Mouse (Mus musculus) kidney, adult 9 months (tissue): ENCODE measurements around the gene Acp4.
"Not testable (repeated sequence)": the region's sequence is repeated elsewhere in the genome, so short reads cannot be mapped to it uniquely, and the experiment has no call there.

Experiments
- DNase-seq: peaks from one replicate; pipeline ENCODE4 v3.0.0; 2022

Gene Acp4

DNA sequence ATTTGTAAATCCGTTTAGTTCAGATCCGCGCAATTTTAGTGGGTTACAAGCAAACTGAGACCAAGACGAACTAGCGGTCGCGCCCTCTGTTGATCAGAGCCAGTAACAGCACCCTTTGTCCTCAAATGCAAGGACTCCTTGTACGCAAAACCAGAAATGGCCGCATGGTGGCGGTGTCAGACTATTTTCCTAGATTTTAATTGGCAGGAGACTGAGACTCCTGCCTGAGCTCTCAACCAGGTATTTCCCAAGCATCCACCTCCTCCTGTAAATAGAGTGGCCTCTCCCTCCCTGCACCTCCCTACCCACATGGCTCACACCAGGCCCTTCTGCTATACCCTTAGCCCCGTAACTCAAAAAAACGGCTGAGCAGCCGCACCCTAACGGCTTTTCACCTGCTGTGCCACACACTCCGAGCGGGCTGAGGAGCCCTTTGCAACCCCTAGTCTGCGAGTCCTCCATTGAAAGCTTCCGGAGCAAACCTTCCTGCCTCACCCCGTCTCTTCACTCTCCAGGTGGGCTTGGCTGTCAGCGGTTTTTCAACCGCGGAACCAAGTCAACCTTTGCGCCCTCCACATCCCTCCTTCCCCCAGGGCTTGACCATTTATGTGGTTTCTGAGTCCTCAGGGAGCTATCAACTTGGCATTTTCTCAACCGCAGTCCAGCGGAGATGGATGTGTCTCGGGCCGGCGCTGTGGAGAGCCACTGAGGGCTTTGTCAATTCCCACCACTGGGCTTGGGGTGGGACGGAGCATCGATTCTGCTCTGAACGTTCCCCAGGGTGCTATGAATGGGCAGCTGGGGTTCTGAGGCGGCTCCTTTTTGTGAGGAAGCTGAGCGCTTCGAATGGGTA is 5.8 kb upstream of the Acp4 start:
- peak; percentile 97 for DNase-seq

DNA sequence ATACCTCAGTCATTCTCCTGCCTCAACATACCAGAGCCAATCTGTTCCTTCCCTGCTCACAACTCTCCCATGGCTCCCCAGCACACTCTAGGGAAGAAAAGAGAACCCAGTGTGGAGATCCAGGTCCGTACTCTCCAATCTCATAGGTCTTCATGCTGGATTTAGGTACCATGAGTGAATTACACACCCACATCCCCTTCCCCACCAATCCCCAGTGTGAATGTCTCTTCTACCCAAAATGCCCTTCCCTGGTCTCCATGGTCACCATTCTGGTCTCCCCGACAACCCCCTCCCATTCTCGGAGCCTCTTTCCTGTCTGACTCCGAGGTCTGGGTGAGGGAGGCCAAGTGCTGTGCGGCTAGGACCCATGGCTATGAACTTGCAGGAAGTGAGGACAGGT is 4.0 kb upstream of the Acp4 start, which contains the start of gene Gm15517:
Gene Gm15517 (plus strand): TSS at position 301 of the 400 bp plus-strand sequence.
- no peak for DNase-seq

DNA sequence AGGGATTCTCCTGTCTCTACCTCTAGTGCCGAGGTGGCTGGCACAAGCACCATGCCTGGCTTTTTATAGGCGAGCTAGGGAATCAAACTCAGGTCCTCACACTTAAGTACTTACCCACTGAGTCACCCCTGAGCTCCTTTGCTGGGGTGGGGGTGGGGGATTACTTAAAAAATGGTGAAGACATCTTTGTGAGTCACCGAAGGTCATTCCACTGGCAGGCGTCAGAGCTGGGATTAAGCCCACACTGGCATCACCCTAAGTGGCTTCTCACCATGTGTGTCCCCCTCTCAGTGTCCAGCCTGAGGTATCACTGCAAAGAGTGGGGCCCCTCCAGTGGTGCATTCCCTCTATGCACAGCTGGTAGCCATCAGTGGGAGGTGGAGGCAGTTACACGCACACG is 3.2 kb upstream of the Acp4 start:
- DNase-seq, result no peak

DNA sequence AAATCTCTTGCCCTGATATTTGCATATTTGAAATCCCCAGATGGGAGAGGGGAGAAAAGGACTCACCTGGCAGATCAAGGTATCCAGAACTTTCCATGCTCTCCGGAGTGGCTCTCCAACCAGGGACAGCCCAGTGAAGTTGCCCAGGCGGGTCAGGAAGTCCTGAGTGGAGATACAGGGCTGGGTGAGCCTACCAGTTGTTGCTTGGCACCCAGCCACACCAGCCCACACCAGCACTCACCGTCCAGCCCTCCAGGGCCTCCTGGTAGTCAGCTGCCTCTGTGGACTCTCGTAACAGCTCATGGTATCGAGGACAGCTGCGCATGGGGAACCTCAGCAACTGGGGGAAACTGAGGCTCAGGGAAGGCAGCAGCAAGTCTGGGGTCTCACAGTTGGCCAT is 2.2 kb downstream of the Acp4 start:
- no peak for DNase-seq

DNA sequence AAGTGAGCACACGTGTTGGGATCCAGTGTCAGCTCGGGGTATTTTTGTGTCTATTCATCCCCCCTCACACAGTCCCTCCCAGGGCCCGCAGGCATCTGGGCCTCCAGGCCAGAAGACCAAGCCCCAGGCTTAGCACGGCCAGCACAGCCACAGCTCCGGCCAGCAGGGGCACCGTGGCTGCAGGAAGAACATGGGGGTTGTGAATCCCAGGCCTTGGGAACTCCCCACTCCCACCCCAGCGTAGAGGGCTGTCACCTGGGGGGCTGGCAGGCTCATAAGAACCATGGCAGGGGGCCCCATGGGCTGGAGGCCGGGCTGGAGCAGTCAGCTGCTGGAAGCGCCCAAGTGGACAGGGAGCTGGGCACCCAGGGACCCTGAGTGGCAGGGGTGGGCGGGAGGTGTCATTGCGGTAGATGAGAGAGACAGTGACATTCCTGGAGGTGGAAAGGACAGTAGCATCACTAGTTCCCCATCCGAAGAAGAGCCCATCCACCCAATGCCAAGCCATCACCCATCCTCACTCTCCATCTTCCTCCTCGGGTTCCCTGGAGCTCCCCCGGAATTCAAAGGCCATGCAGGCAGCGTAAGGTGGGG is 4.1 kb downstream of the Acp4 start:
- no peak for DNase-seq

DNA sequence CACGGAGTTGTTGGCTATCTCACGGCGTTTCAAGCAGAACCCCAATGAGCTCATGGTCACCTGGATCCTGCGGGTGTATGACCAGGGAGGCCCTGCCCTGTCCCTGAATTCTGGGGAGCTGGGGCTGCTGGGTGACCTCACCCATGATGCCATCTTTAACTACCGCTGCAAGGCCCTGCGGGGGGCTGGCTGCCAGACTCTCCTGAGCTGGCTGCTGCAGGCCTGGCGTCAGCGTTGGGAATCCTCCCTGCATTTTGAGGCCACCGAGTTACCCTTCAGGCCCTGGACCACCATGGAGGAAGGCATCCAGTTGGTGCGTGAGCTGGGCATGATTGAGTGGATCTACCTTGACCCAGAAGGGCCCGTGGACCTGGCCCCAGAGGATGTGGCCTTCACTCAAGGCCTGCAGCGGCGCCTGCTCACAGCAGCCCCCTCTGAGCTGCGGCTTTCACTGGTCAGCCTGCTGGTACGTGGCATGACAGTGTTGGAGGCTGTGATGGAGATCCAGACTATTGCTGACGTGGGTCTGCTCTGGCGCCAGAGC is 6.4 kb downstream of the Acp4 start:
- not testable (repeated sequence) for DNase-seq

DNA sequence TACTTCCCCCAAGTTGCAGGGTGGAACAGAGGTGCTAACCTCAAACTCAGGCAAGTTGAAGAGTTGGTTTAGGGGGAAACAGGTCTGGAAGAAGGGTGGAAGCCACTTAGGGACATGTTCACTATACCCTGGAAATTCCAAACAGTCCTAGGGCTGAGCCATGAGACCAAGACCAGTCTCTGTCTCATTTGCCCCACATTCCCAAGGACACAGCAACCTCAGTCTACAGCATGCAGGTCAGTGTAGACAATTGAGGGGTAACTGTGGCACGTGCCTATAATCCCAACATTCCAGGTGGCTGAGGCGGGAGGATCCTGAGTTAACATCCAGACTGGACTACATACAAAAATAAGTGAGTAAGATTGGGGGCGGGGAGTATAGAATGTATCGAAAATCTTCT is 7.9 kb downstream of the Acp4 start:
- no peak for DNase-seq

DNA sequence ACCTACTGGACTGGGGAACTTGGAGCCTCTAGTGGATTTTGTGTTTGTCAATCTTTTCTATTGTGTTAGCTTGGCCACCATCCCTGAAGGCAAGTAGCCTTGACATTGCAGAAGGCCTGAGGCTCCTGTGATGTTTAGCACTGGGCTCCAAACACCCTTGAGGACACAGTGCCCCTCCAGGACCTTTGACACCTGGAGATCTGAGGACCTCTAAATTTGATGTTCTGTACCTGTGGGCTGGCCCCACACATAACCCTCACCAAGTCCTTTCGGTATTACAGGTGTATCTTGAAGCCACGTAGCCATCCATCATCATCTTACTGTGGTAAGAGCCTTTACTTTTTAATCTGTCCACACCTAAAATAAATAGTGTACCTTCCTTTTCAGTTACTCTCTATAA is 9.2 kb downstream of the Acp4 start:
- no peak for DNase-seq

DNA sequence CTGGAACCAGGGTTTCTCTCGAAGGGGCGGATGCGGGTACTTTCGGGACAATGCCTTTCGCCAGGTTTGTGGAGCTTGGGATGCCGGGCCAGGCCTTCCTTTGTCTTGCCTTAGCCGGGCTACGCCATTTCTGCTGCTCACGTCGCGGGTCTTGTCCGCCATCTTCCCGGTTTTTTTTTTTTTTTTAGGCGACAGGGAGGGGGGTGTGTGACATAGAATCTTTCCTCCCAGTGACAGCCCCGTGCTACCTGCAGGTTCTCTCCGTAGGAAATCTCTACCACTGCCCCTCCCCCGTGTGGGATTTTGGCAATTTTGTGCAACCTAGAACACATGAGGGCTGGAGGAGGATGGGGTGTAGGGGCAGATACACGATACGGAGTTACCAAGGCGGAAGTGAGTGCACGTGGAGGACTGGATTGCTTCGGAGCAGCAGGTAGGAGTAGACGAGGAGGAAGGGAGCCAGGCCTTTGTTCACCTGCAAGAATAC is 10.2 kb downstream of the Acp4 start:
- peak; percentile 52 for DNase-seq

DNA sequence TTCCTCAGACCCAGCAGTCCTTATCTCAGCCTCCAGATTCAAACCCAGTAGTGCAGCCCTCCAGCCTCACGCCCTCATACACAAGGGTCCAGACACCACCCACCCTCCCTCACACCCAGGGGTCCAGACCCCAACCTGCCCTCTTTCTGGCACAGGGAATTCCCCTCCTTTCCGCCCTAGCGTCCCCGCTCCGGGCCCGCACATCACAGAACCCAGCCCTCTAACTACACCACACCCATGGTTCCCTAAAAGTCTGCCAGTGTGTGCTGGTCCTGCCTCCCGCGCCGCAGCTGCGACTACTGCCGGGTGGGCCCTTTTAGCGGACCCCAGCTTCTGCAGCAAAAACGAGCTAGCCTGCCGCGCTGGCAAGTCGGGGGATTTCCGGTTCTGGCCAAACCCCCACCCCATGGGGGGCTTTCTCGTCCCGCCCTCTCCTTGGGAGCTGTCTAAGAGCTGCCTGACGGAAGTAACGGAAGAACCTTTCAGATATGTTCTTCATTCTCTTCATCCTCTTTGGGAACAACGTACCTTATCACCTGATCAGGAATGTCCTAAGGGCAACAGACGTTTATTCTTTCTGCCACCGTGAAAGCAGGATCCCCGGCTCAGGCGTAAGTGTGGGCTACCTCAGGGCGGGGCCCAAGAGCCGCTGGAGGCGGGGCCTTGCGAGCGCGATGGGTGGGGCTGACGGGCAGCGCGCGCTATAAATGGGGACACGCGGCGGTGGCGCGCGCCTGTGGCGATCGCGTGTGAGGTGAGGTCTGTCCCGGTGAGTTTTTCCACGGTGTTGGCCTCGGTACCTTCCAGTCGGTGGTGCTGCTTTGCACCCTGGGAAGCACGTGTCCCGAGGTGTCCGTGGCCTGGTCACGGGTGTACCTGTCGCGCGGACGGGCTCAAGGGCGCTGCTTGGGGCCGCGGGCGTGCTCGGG is 10.9 kb downstream of the Acp4 start, which contains the start of the genes 1700028J19Rik and 2410002F23Rik:
Gene 1700028J19Rik (minus strand): TSS at position 641 of the 929 bp plus-strand sequence.
Gene 2410002F23Rik (plus strand): TSS at position 668 of the 929 bp plus-strand sequence.
- DNase-seq, result peak; percentile 95

DNA sequence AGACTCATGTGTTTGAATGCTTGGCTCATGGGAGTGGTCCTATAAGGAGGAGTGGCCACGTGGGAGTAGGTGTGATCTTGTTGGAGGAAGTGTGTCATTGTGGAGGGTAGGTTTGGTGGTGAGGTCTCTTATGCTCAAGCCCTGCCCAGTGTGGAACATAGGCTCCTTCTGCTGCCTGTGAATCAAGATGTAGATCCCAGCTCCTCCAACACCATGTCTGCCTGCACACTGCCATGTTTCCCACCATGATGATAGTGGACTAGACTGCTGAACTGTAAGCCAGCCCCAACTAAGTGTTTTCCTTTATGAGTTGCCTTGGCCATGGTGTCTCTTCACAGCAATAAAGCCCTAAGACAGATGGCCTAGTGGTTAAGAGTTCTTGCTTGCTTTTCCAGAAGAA is 13.1 kb downstream of the Acp4 start:
- DNase-seq, result no peak

DNA sequence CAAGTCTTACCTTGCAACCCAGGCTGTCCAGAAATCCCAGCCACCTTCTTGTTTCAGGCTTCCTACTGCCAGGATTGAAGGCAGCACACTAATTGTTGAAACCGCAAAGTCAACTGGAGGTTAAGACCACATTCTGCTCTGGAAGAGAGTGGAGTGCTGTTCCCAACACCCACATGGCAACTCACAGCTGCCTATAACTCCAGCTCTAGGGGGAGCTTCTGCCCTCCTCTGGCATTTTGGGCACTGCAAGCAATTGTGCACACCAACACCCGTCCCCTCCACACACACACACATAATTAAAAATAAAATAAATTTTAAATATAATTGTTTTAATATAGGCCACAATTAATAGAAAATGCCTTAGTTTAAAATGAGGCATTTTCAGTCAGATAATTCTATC is 16.0 kb downstream of the Acp4 start:
- DNase-seq, result peak; percentile 36

DNA sequence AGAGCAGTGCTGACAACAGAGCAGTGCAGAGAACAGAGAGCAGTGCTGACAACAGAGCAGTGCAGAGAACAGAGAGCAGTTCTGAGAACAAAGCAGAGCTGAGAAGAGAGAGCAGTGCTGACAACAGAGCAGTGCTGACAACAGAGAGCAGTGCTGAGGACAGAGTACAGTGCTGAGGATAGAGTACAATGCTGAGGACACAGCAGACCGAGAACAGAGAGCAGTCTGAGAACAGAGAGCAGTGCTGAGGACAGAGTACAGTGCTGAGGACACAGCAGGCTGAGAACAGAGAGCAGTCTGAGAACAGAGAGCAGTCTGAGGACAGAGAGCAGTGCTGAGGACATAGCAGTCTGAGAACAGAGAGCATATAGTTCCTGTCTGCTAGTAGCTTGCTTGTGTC is 16.5 kb downstream of the Acp4 start:
- peak; percentile 37 for DNase-seq

DNA sequence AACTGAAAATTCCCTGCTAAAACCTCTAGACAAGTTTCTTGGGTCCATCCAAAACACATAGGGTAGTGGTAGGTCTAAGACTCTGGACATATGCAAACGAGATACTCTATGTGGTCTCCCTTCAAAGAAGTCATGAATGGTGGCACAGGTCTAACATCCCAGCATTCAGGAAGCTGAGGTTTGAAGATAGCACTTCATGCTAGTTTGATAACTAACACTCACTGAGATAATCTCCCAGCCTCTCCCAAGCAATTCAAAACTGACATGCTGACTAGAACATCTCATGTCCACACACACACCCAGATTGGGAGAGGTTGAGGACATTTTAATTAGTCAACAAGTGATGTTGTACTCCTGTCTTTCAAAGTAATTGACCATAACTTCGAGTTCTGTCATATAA is 17.3 kb downstream of the Acp4 start:
- no peak for DNase-seq

DNA sequence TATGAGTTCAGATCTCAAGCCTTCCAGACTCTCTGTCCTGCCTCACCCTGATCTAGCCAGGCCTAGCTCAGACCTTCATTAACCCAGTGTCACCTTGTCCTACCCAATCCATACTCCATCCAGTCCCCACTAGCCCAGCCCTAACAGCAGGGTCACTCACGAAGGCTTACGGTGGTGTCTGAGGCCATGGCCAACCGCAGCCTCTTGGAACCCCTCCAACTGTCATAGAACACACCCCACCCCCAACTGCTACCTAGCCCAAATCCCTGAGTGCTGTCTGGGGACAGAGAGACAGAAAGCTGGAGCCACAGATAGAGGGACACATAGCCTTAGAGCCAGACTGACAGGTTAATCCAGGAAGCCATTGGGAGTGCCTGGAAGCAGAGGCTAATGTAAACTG is 21.3 kb downstream of the Acp4 start, which contains the start of gene Gm36864:
Gene Gm36864 (plus strand): TSS at position 269 of the 400 bp plus-strand sequence.
- no peak for DNase-seq

DNA sequence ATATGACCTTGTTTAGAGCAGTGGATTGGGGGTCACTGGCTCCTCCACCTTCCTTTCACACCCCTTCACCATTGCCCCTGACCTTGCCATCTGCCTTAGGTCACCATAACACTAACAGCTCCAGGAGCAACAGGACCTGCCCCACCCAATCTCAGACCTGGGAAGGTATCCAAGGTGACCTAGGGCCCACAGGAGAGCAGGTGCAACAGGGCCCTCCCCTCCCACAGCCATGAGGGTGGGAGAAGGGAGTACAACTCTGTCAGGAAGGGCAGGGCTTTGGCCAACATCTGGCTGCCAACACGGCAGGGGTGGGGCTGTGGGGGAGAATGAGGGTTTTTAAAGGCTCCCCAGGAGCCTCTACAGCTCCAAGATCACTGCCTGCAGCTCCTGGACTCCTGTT is 32.1 kb downstream of the Acp4 start, which contains the start of gene Klk1:
Gene Klk1 (plus strand): TSS at position 285 of the 400 bp plus-strand sequence.
- DNase-seq, result peak; percentile 69

DNA sequence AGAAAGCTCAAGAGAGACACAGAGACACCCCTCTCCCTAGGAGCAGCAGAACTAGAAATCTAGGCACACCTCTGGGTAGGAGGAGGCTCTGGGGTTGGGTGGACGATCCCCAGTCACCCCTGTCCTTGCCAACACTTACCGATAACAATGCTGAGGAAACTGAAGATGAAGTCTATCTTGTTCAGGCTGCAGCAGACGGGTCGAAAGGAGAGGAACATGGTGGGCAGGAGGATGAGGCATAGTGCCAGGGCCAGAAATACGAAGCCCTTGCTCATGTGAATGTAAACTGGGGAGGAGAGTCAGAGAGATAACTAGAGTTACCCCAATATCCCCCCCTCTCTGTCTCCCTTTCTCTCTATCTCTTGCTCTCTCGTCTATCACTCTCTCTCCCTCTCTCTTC is 34.8 kb downstream of the Acp4 start:
- not testable (repeated sequence) for DNase-seq

DNA sequence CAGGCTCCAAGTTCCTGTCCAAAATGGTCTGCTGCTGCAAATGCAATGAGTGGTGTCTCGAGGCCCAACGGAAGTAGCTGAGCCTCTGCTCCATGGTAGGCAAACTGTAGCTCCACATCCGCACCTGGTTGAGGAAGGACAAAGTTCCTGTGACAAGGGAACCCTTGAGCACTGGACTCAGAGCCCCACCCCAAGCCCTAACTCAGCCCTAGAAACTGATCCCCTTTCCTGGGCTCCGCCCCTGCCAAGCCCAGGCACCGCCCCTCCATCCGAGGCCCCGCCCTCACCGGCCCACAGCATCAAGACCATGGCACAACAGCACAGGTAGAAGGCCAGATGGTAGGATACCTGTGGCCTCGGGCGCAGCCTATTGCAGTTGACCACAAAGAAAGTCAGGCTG is 35.6 kb downstream of the Acp4 start:
- not testable (repeated sequence) for DNase-seq

DNA sequence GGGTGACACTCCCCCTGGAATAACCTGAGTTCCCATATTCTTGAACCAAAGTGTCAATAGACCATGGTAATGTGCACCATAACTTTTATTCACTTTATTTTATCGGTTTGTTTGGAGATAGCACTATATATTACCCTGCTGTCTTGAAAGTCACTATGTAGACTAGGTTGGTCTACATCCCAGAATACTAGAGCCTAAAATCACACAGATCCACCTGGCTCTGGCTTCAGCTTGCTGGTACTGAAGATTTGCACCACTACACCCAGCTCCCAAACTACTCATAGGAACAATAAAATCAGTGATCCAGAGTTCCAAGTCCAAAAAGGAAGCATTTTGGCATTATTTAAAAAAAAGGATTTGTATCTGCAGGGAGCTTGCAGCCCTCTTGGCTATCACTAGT is 41.5 kb downstream of the Acp4 start, which contains the start of gene Klk1b5:
Gene Klk1b5 (plus strand): TSS at position 301 of the 400 bp plus-strand sequence.
- DNase-seq, result no peak

DNA sequence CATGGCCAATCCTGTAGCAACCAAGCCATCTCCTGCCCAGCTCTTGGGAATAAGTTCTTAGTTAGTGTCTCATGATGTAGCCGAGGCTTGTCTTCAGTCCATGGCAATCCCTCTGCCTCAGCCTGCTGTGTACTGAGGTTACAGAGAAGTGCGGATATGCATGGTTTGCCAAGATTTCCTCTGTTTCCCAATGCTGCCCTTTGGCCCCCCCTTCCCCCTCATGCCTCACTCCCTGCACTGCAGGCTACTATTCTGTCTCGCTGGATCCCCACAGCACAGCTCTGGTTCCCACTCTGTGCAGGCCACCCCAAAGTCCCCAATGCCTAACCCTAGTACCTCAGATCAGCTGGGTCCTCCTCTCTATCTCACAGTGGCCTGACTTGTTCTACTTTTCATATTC is 48.9 kb downstream of the Acp4 start:
- DNase-seq, result no peak

DNA sequence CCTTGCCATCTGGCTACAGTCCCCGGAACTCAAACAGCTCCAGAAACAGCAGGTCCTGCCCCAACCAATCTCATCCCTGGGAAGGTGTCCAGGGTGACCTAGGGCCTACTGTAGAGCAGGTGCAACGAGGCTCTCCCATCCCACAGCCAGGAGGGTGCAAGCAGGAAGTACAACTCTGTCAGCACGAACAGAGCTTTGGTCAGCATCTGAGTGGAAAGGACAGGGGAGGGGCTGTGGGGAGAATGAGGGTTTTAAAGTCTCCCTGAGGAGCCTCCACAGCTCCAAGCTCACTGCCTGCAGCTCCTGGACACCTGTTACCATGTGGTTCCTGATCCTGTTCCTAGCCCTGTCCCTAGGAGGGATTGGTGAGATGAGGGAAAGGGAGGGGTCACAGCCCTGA is 50.0 kb downstream of the Acp4 start, which contains the start of gene Klk1b4:
Gene Klk1b4 (plus strand): TSS at position 301 of the 400 bp plus-strand sequence.
- DNase-seq, result not testable (repeated sequence)
